Mouse (Mus musculus) right cerebral cortex, postnatal 36 days (tissue): ENCODE data around the gene Ntn4.

Source experiments
- DNase-seq, 2 experiments: peaks; one replicate each; pipeline ENCODE4 v3.0.0; 2022; ENCODE audit warnings: low spot score in 2 of 2, mixed read lengths in 1 of 2

Gene Ntn4

DNA sequence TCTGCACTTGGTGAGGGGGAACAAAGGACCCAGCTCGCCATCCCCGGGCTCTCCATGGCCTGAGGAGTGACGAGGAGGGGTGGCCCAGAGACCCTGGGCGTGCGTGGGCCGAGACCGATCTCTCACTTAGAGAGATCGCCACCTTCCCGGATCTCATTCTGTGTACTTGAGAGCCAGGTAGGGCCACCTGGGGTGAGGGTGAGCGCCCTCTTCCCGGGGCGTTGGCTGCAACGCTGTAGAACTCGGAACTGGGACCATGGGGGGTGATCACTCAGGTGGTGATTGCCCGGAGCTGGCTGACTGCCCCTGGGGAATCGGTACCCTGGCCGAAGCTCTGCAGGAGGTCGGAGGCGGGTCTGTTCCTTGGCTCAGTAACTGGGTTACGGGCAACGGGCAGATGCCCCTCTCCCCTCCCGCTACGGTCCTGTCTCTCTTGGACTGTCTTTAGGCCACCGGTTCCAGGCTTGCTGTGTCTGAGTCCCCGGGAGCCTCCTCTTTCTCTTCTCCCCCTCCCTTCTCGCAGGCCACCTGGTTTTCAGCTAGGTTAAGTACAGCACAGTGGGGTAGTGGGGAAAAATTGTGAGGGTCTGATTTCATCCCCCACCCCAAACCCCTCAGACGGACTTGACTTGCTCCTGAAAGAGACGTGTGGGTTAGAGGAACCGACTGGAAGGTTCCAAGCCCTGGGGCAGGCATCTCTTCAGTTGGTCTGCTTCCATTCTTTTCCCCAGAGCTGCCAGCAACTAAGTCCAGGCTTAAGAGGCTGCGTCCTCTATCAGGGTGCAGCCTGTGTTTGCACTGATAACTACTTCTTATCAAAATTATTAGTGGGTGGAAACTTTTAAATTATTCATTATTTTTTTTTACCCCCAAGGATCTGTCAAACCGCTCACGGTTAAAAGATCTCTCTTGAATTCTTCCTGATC lies 1.6 kb downstream of the Ntn4 start:
- no peak for DNase-seq

DNA sequence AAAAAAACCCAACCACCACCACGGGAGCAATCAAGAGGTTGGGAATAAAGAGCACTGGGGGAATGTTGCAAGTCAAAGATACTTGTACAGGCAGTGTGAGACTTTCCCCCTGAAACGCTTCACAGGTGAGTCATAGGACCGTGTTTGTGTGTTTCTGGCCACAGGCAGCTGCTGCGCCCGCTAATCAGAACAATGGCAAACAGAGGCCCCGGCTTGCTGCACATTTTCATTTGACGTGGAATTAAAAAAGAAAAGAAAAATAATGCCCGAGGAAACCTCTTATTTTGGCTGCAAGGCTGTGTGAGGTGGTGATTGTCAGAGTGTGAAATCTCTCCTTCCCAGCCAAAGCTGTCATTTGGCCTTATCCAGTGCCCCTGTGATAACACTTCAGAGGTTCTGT lies 2.4 kb downstream of the Ntn4 start:
- no peak for DNase-seq

DNA sequence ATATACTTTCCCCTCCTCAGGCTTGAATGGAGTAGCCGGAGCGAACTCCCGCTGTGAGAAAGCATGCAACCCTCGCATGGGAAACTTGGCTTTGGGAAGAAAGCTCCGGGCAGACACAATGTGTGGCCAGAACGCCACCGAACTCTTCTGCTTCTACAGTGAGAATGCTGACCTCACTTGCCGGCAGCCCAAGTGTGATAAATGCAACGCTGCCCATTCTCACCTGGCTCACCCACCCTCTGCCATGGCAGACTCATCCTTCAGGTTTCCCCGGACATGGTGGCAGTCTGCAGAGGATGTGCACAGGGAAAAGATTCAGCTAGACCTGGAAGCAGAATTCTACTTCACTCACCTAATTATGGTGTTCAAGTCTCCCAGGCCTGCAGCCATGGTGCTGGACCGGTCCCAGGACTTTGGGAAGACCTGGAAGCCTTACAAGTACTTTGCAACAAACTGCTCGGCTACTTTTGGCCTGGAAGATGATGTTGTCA lies 4.0 kb downstream of the Ntn4 start:
- DNase-seq, result no peak

DNA sequence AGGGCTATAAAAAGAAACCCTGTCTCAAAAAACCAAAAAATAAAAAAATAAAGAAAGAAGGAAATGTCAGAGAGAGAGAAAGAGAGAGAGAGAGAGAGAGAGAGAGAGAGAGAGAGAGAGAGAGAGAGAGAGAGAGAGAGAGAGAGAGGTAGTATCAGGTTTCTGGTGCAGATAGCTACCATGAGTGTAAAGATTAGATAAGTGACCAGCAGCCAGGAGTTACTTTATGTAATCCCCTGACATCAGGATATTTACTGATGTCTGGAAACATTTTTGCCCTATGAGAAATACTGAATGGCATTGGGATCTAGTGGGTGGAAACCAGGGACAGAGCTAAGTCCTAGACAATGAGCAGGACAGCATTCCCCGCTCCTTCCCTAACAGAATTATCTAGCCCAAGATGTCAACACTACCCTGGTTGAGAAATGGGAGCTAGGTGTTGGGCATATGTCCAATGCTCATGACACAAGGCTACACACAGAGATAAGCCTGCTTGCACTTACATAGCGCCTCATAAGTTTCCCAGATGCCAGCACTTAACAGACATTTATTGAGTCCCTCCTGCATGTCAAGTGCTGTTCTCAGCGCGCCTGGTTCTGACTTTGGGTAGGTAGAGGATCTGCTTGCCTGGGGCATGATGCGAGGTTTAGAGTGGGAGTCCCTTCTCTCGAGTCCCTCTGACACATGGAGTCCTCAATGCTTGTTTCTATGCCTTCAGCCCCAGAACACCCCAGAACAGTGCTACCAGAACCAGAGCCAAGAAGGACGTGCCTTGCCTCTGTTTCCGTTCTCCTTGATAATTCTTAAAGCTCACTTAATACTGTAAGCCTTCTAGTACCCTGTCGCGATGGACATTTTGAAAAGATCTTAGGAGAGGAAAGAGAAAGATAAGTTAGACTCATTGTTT lies 7.4 kb downstream of the Ntn4 start:
- DNase-seq, result no peak

DNA sequence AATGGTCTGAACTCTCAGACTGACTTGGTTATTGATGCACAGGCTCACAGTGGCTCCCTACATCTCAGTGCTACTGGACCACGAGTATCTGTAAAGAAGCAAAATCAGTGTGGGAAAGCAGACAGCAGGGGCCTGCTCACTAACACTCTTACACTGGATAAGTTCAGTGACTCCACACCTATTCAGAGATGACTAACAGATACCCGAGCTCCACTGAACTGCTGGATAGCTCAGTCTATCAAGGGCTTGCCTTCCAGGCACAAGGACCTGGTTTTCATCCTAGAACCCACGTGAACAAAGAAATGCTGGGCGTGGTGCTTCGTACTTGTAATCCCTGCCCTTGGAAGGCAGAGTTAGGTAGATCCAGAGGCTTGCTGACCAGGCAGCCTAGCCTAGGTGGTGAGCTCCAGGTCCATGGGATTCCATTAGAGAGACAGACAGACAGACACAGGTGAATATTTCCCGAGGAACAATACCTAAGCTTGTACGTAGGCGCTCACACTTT lies 8.2 kb downstream of the Ntn4 start:
- DNase-seq, result no peak

DNA sequence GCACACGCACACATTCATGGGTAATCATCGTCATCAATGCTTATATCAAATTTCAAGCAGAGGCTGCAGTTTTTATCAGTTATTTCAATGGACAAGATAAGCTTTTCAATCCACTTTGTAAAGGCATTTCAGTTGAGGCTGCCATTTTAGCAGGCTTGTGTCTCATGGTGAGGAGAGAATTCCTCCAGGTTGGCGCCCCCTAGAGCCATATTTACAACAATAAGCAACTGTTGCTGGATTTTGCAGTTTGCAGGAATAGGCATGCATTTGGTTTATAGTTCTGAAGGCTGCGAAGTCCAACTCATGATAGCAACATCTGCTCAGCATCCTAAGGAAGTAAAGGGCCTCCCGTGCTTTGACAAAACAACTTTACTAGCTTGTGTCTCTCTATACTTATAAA lies 8.6 kb downstream of the Ntn4 start:
- no peak for DNase-seq

DNA sequence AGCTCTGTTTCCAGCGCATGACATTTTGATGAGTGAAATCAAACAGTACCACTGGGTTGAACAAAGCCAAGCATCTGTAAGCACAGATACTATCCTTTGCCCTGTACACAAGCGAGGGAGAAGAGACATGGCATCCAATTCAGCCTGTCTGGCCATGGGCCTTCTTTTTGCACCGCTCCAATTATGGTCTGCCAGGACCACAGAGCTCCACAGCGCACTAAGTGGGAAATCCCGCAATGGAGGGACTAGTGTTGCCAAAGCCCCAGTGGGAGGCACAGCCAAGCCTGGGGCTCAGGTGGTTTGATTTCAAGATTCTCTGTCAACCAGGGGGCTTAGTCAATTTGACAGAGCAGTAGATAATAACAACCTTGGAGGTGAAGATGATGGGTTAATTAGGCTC lies 9.1 kb downstream of the Ntn4 start:
- no peak for DNase-seq

DNA sequence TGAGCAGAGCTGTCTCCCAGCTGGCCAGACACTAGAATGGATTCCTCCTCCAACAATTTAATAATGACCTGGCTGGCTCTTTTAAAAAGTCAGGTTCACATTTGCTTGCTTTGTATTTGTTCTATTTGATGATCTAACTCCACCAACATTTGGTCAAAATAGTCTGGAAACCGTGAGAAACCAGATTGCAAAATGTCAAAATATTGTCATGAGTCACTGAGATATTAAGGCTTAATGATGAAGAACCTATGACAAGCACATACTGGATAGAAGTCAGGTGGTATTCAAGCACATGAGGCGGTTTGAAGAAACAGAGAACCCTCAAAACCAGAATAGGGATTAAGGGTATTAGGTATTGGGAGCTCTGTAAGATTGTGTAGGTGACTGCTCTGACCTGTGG lies 12.8 kb downstream of the Ntn4 start:
- no peak for DNase-seq

DNA sequence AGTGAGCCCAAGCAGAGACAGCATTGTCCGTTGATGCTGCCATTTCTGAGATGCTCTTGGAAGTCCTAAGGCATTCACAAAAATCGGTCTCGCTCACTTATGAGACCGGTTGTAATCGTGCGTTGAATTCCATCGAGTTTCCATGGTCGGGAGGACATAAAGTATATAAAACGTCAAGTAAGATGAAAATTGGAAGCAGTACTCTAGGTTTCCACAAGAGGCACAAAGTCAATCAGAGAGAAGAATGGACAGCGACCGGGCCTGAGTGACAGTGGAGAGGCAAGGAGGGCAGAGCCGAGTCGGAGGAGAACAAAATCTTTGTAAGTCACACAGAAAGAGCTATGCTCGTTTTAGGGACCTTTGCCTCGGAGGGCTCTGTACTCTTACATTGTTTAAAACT lies 14.9 kb downstream of the Ntn4 start:
- no peak for DNase-seq

DNA sequence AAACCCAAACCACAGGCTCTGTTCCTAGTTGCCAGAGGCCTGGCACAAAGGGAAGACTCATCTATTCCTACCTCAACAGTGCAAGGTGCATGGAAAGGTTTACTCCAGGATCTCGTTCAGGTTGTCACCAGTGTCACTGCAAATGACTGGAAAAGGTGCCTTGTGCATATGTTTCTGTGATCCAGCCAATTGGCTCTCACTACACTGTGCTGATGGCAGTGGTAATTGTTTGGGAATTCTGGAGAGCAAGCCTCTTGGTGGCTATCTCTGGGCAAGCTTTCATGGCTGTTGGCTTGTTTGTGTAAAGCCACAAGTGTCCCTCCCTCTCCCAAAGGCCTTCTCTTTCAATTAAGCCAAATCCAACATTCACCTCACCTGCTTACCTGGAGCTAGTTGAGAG lies 19.3 kb downstream of the Ntn4 start:
- no peak for DNase-seq

DNA sequence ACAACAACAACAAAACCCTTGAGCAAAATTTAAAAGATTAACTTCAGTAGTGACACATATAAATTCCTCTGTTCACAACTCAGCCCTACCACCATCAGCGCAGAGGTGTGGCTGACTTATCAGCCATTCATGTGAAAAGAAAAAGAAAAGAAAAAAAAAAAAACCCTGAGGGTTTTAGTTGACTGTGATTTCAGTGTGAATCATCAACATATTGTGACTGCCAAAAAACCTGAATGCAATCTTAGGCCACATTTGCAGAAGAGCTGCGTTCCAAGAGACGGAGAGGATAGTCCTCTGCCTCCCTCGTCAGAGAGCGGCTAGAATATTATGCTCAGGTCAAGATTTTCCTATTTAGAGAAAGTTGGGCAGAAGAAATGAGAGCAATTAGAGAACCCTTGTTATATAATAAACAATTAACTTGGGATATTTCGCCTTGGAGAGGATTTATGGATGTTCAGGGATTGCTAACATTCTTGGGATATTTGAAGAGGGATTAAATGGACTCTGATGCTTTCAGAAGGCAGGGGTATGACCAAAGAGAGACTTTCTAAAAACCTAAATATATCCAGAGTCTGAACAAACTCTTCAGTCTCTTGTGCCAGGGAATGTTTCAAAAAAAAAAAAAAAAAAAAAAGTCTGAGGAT lies 21.0 kb downstream of the Ntn4 start:
- no peak for DNase-seq

DNA sequence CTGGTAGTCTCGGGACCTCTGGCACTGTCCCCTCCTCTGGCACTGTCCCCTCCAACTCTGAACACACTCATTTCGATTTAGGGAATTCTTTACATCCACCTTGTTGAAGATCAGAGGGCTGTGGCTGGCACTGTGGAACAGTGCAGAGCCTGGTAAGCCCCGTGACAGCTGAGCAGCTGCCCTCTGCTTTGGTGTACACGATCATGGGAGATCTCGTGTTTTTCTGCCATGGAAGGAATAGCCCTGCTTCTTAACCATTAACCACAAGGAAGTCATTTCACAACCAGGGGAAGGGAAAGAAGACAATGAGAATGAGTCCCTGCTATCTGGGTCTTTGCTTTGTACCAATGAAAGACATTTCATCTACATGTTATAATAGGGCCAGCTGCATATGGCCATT lies 21.5 kb downstream of the Ntn4 start:
- no peak for DNase-seq

DNA sequence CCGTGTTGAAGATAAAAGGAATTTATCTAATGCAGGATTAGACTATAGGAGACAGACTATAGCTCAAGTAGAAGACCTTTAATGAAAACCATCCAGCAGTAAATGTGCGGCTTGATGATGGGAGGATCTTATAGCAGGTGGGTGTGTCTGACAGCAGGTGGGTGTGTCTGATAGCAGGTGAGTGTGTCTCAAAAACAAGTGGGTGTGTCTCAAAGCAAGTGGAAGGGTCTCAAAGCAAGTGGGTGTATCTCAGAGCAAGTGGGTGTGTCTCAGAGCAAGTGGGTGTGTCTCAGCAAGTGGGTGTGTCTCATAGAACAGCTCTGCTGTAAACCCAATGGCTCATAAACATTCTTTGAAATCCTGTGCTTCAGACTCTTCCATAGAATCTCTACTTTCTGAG lies 25.7 kb downstream of the Ntn4 start:
- DNase-seq, result no peak

DNA sequence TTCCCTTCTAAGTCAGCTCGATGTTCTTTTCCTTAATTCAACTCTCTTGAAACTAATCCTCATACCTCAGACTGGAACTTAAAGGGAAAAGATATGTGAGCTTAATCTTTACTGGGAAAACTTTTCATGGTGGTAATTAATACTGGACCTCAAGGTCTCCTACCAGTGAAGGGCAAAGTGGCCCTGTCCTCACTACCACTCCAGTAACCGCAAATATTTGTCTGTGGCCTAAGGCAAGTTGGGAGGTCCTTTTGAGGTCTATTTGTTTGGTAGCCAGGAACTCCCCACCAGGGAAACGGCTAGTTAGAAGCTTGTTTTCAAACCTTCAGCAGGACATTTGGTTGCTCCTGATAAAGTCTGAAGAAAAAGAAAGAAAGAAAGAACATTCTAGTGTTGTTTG lies 26.5 kb downstream of the Ntn4 start:
- DNase-seq, result no peak

DNA sequence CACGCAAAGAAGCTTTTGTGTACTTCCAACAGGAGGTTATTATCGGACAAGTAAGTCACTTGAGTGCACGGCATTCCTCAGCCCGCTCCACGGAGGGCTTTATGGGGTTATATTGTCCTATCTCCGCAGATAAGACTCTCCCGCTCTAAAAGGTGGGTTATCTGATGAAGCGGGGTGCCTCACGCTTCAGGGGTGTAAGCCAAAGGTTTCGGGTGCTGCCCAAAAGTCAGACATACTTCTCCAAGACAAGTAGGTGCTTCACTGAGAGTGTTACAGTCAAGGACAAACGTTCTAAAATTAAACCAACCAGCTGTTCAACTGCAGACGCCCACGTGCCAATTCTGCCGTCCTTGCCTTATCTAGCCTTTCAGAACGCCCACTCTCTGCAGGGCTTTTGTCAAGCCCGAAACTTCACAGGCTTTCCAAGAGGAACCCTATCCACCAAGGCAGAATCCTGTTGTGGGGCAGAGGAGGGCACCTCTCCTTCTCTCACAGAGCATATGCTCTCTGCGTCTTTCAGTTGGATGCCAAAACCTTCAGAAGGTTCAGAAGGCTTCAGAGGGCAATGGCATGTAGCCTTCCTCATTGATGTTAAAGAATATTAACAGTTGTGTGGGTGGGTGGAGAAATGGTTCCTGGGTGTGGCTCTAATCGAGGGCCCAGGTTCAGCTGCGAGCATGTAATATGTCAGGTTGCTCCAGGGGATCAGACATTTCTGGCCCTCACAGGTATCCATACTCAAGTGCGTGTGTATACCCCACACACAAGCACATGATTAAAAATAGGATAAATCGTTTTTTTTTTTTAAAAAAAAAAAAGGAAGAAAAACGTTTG lies 32.4 kb downstream of the Ntn4 start:
- DNase-seq, result peak; percentile 40 to 57

DNA sequence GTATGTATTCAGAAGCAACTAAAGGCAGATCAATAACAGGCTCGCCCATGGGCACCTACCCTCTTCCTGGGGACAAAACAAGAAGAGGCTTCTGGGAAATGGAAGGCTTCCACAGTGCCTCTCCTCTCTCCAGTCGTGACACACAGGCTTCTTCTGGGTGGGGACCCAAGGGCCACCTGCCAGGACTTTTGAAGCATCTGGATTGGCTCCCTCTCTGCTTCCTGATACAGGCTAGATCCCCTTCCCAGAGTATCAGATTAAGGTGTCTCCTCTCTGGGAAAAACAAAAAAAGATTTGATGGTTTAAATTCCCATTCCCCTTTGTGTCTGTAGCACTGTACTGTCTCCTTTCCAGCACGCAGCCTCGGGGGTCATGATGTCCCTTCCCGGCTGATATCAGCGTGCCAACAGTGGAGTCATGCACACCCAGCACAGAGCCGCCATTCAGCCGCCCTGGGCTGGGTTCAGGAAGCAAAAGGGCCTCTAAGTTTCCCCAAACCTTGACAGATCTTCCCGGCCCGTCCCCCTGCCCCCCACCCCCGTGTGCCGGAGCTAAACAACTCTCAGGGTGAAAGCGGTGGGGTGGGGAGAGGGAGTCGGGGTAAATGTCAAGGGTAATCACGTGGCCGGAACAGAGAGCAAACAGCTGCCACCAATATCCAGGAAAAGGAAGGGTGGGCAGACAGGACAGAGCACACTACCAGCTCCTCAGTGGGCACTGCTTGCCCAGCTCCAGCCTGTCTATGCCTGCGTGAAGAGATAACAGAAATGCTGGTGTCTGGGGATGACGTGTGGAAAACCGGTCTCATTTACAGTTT lies 38.9 kb downstream of the Ntn4 start:
- DNase-seq, result no peak

DNA sequence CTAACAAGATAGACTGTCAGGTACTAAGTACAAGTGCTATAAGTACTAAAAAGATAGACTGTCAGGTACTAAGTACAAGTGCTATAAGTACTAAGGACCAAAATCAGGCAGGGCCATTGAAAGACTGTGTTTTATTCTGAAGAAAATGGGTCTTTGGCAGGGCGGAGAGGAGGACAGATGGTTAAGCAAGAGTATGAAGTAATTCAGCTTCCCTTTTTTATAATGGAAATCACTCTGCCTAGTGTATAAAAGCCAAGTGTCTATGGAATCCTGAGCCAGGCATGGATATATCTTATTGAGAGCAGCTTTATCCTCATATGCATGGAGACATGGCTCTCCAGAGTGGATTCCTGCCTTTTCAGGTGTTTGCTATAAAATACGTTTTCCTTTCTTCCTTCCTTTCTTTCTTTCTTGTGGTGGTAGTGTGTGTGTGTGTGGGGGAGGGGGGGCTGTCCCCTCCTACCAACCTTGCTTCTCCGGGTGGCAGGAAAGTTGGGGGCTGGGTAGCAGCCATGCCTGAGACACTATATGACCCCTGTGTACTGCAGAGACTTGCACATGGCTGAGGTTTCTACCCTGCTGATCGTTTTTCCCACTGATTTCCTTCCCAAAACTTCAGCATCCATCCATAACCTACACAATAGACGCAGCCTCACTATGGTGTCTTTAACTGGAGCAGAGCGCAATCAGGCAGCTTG lies 40.3 kb downstream of the Ntn4 start:
- DNase-seq, result no peak

DNA sequence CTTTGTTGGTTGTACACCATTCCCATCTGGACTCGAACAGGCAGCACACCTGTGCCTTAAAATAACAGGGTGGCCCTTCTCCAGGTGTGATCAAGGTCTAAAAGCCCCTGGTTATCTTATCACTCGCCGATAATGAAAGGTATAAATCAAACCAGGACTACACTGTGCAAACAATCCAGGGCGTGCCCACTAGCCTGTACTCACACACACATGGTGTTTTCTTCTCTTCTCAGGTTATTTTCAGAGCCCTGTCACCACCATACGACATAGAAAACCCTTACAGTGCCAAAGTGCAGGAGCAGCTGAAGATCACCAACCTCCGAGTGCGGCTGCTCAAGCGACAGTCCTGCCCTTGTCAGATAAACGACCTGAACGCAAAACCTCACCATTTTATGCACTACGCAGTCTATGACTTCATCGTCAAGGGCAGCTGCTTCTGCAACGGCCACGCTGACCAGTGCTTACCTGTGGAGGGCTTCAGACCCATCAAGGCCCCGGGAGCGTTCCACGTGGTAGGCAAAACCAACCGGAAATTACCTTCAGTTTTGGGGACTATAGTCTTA lies 41.8 kb downstream of the Ntn4 start:
- DNase-seq, result no peak

DNA sequence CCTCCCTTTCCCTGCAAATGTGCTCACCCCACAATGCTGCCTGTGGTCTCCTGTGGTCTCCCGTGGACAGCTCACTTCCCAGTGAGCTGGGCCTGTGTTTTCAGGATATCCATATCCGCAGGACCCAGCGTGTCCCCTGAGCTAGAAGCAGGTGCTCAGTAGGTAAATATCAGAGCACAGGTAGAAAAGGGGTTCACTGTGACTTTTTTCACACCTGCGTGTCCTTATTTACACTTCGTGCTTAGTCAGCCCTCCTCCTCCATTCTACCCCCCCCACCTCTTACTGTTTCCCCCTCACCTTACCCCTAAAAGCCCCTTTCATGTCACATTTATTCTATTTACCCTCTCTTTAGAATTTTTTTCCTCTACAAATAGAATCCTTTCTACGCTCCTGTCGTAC lies 42.7 kb downstream of the Ntn4 start:
- no peak for DNase-seq
